Mouse (Mus musculus) CH12.LX (cell line): ENCODE measurements at regions not wholly inside any gene's neighbourhood (a gene's known extent, or its start where the extent isn't known, plus 50 kb on each side); places are given as distances from the start of the nearest gene placed in this dataset.

Experiments
- DNase-seq: peaks from one replicate; pipeline ENCODE4 v3.0.0-alpha.2; 2013; ENCODE audit errors: extremely low read depth
- H3K27ac ChIP-seq: 2 replicates; pipeline ENCODE4 v1.5.1; 2012; ENCODE audit warnings: low read depth, mild to moderate bottlenecking, control low read depth, moderate library complexity; ENCODE audit not compliant: insufficient read depth
- H3K27me3 ChIP-seq: replicated peaks from 2 replicates; pipeline ENCODE3; 2012; ENCODE audit warnings: inconsistent platforms
- H3K36me3 ChIP-seq, 2 experiments: replicated peaks in 1 of 2; 2 replicates each; pipeline versions ENCODE3 to v1.6.1; 2012; ENCODE audit warnings: inconsistent platforms in 1 of 2, low read length in 1 of 2, mild to moderate bottlenecking in 1 of 2, mixed read lengths in 1 of 2, moderate library complexity in 1 of 2; ENCODE audit not compliant: control insufficient read depth in 1 of 2, insufficient read depth in 1 of 2
- H3K4me1 ChIP-seq, 2 experiments: 2 replicates each; pipeline ENCODE4 v1.6.1; 2012; ENCODE audit warnings: inconsistent platforms in 1 of 2, moderate library complexity in 1 of 2; ENCODE audit not compliant: insufficient read depth in 2 of 2, control insufficient read depth in 1 of 2
- H3K4me2 ChIP-seq: 2 replicates; pipeline ENCODE4 v1.6.1; 2012; ENCODE audit warnings: low read depth, mild to moderate bottlenecking, control low read depth; ENCODE audit not compliant: poor library complexity, insufficient read depth, severe bottlenecking
- H3K4me3 ChIP-seq, 3 experiments: fragments of 150-350 bp in 1 of 3; sonication (generic) in 1 of 3; replicated peaks in 1 of 3; 2 replicates each; pipeline versions ENCODE3 to v1.5.1; 2011 to 2012; ENCODE audit warnings: low read depth in 2 of 3, low read length in 2 of 3, mild to moderate bottlenecking in 2 of 3, moderate library complexity in 2 of 3, control low read depth in 1 of 3, improper control_type of control experiment in 1 of 3, inconsistent platforms in 1 of 3, mixed read lengths in 1 of 3; ENCODE audit not compliant: poor library complexity in 1 of 3
- H3K79me2 ChIP-seq: replicated peaks from 2 replicates; pipeline ENCODE4 v1.6.1; 2012; ENCODE audit warnings: mild to moderate bottlenecking, moderate library complexity; ENCODE audit not compliant: control insufficient read depth, poor library complexity, insufficient read depth, severe bottlenecking; ENCODE audit errors: extremely low read depth
- H3K9ac ChIP-seq: 2 replicates; pipeline ENCODE4 v1.6.1; 2012; ENCODE audit warnings: low read depth, mild to moderate bottlenecking, control low read depth, moderate library complexity; ENCODE audit not compliant: insufficient read depth
- H3K9me3 ChIP-seq: replicated peaks from 2 replicates; pipeline ENCODE3; 2012; ENCODE audit warnings: low read length, inconsistent platforms, mixed read lengths
- BHLHE40 ChIP-seq: IDR thresholded peaks from 2 replicates; pipeline ENCODE4 v1.6.1; 2011; ENCODE audit warnings: mild to moderate bottlenecking, low read depth, low read length, improper control_type of control experiment
- CHD2 ChIP-seq: IDR thresholded peaks from 2 replicates; pipeline ENCODE4 v1.6.1; 2011; ENCODE audit warnings: low read length, improper control_type of control experiment
- EP300 ChIP-seq: IDR thresholded peaks from 2 replicates; pipeline ENCODE4 v1.6.1; 2011; ENCODE audit warnings: low read length, improper control_type of control experiment
- GABPA ChIP-seq: IDR thresholded peaks from 2 replicates; pipeline ENCODE4 v1.6.1; 2012; ENCODE audit warnings: low read depth, low read length, improper control_type of control experiment, inconsistent platforms; ENCODE audit not compliant: insufficient replicate concordance
- JUN ChIP-seq: IDR thresholded peaks from 2 replicates; pipeline ENCODE4 v1.6.1; 2011; ENCODE audit warnings: low read depth, mild to moderate bottlenecking, low read length, improper control_type of control experiment, moderate library complexity; ENCODE audit not compliant: insufficient read depth
- KAT2A ChIP-seq: IDR thresholded peaks from 2 replicates; pipeline ENCODE4 v1.6.1; 2012; ENCODE audit warnings: low read length, improper control_type of control experiment, inconsistent platforms; ENCODE audit not compliant: insufficient replicate concordance
- NRF1 ChIP-seq: IDR thresholded peaks from 2 replicates; pipeline ENCODE4 v1.6.1; 2014; ENCODE audit warnings: low read depth, mild to moderate bottlenecking, inconsistent platforms, low read length, improper control_type of control experiment, moderate library complexity
- PAX5 ChIP-seq: IDR thresholded peaks from 2 replicates; pipeline ENCODE4 v1.6.1; 2012; ENCODE audit warnings: low read length, inconsistent platforms, mixed read lengths
- POLR2AphosphoS2 ChIP-seq: IDR thresholded peaks from 2 replicates; pipeline ENCODE4 v1.6.1; 2011; ENCODE audit warnings: low read depth, low read length, improper control_type of control experiment
- RAD21 ChIP-seq: IDR thresholded peaks from 2 replicates; pipeline ENCODE4 v1.6.1; 2011; ENCODE audit warnings: low read depth, mild to moderate bottlenecking, low read length, improper control_type of control experiment, moderate library complexity
- RCOR1 ChIP-seq: conservative IDR thresholded peaks from 2 replicates; pipeline ENCODE4 v1.6.1; 2012; ENCODE audit warnings: low read depth, mild to moderate bottlenecking, inconsistent platforms, low read length, improper control_type of control experiment
- SMC3 ChIP-seq: IDR thresholded peaks from 2 replicates; pipeline ENCODE4 v1.6.1; 2011; ENCODE audit warnings: low read depth, low read length, improper control_type of control experiment
- TCF12 ChIP-seq: IDR thresholded peaks from 2 replicates; pipeline ENCODE4 v1.6.1; 2014; ENCODE audit warnings: low read depth, mild to moderate bottlenecking, inconsistent platforms, low read length, improper control_type of control experiment
- USF2 ChIP-seq: conservative IDR thresholded peaks from 2 replicates; pipeline ENCODE4 v1.6.1; 2011; ENCODE audit warnings: low read depth, low read length, improper control_type of control experiment
- ZKSCAN1 ChIP-seq: IDR thresholded peaks from 2 replicates; pipeline ENCODE4 v1.6.1; 2012; ENCODE audit warnings: low read depth, inconsistent platforms, low read length, improper control_type of control experiment, borderline replicate concordance
- ZMIZ1 ChIP-seq: IDR thresholded peaks from 2 replicates; pipeline ENCODE4 v1.6.1; 2012; ENCODE audit warnings: low read depth, mild to moderate bottlenecking, inconsistent platforms, low read length, improper control_type of control experiment
- ZNF384 ChIP-seq: IDR thresholded peaks from 2 replicates; pipeline ENCODE4 v1.6.1; 2012; ENCODE audit warnings: low read depth, low read length, improper control_type of control experiment, inconsistent platforms
- dilution Hi-C: fragments of 300-500 bp; cut with MboI; formaldehyde crosslinking; loops from 2 replicates; pipeline ENCODE4 v1.14.3; 2020; ENCODE audit warnings: low sequenced_read_pairs; ENCODE audit not compliant: extremely low pct_unique_long_range_greater_than_20kb, extremely low pct_ligation_motif_present
- in situ Hi-C: fragments of 300-500 bp; cut with MboI; formaldehyde crosslinking; loops from 3 replicates; pipeline ENCODE4 v1.14.3; 2019; ENCODE audit warnings: low sequenced_read_pairs, low pct_ligation_motif_present, low pct_unique_long_range_greater_than_20kb, mixed read lengths

GRCm38 (mm10) chr6:82860485-82860884 is 79.1 kb downstream of the Sema4f start:
- TF ChIP-seq POLR2AphosphoS2 = no peak
- TF ChIP-seq GABPA = no peak
- TF ChIP-seq SMC3 = no peak
- no peak for TF ChIP-seq USF2
- TF ChIP-seq KAT2A = no peak
- TF ChIP-seq RCOR1 = no peak
- no peak for TF ChIP-seq ZMIZ1
- TF ChIP-seq, all 38 proteins: peak for 0
- no peak for DNase-seq
- dilution Hi-C loops = no loop called here

GRCm38 (mm10) chr6:82856218-82856617 is 82.0 kb upstream of the Hk2 start:
- no peak for DNase-seq
- H3K79me2 ChIP-seq = no peaks in the 10 kb centered on the region
- H3K4me2 ChIP-seq = no peak overlapping the region
- no peaks in the 10 kb centered on the region for H3K36me3 ChIP-seq
- TF ChIP-seq RAD21 (no peak), ZMIZ1 (no peak), BHLHE40 (no peak), CHD2 (no peak), USF2 (no peak), JUN (no peak), PAX5 (no peak), ZKSCAN1 (no peak), TCF12 (no peak), NRF1 (no peak), ZNF384 (no peak), EP300 (no peak)
- no peak overlapping the region for H3K9ac ChIP-seq
- H3K27ac ChIP-seq = no peak overlapping the region
- H3K4me3 ChIP-seq = no peak overlapping the region
- peaks cover 0 to 15% of the 10 kb centered on the region in 2 experiments; a peak in 2 of 4 replicates for H3K4me1 ChIP-seq
- dilution Hi-C loops (no loop called here), in situ Hi-C loops (no loop called here)
- no peaks in the 10 kb centered on the region for H3K9me3 ChIP-seq
- no peaks in the 10 kb centered on the region for H3K27me3 ChIP-seq

More at GRCm38 (mm10) chr6:82860485-82860884, 79.1 kb downstream of the Sema4f start:
- H3K27ac ChIP-seq = no peak overlapping the region
- H3K4me2 ChIP-seq = no peak overlapping the region
- in situ Hi-C loops = no loop called here
- peaks cover 0 to 15% of the 10 kb centered on the region in 2 experiments; a peak in 2 of 4 replicates for H3K4me1 ChIP-seq
- H3K79me2 ChIP-seq = no peaks in the 10 kb centered on the region
- no peaks in the 10 kb centered on the region for H3K9me3 ChIP-seq
- no peak overlapping the region for H3K9ac ChIP-seq
- H3K36me3 ChIP-seq = no peaks in the 10 kb centered on the region
- no peak overlapping the region for H3K4me3 ChIP-seq
- no peaks in the 10 kb centered on the region for H3K27me3 ChIP-seq
